Mouse (Mus musculus) gastrocnemius, adult 2 months (tissue): ENCODE results near the gene Whamm. TPM values are rescaled to one million over a fixed set of nuclear protein-coding genes. Genes with fewer than 3 reads are reported as not detected.

Experiments used
- DNase-seq: peaks from one replicate; pipeline ENCODE4 v3.0.0; 2022
- H3K27ac ChIP-seq: fragments of 200-600 bp; 2 replicates; pipeline ENCODE4 v1.8.1; 2022; ENCODE audit warnings: mild to moderate bottlenecking
- H3K4me3 ChIP-seq: fragments of 200-600 bp; 2 replicates; pipeline ENCODE4 v1.8.1; 2022; ENCODE audit warnings: mild to moderate bottlenecking, moderate library complexity
- CTCF ChIP-seq: fragments of 200-600 bp; IDR thresholded peaks from 2 replicates; pipeline ENCODE4 v1.8.1; 2022; ENCODE audit warnings: antibody characterized with exemption, mild to moderate bottlenecking, moderate library complexity
- intact Hi-C: fragments of 180-260 bp; cut with DNase I; formaldehyde crosslinking; loops from one replicate; pipeline ENCODE4 v1.15.1; 2025
- total RNA-seq, 2 experiments: library from RNA; stranded (reverse); gene quantifications; 2 replicates each; pipeline ENCODE4 v1.2.3; 2021

Whamm gene
- total RNA-seq, 2 experiments from 2014 or later = 6.9 to 11.2 TPM

- peak; percentile 67 for DNase-seq
- no peak overlapping the region for H3K4me3 ChIP-seq
- H3K27ac ChIP-seq = no peak overlapping the region
- intact Hi-C loops = loop anchor here (5.0 kb wide), 1 partner anchor 124 kb away; no protein-coding TSS in a partner anchor
- TF ChIP-seq CTCF = no peak
Measured at GRCm38 (mm10) chr7:81612856-81613635, 42.0 kb downstream of the Whamm start.

- intact Hi-C loops = no loop called here
- no peak for TF ChIP-seq CTCF
- no peak overlapping the region for H3K4me3 ChIP-seq
- no peak overlapping the region for H3K27ac ChIP-seq
- DNase-seq = no peak
Measured at GRCm38 (mm10) chr7:81615031-81615430, 44.0 kb downstream of the Whamm start.

DNA sequence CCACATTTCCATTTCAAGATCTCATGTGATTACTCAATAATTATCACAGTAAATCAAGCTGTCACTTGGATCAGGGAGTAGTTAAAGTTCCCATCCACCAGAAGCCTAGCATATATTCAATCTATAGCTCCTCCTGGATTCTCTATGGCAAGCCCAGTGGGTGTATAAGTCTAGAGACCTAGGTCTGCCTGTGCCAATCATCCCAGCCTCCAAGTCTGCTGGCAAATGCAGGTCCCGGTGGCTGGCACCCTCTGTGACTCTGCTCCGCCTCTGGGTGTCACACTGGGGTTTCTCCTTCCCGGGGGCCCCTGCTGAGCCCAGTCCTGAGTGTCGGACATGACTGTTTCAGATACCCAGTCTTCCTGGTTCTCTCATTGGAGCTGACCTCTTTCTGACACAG is 51.7 kb downstream of the Whamm start:
- TF ChIP-seq CTCF = no peak
- Histone ChIP-seq H3K27ac (no peak overlapping the region), H3K4me3 (no peak overlapping the region)
- intact Hi-C loops = no loop called here
- DNase-seq = no peak

- no peak overlapping the region for H3K27ac ChIP-seq
- no peak for DNase-seq
- no peak for TF ChIP-seq CTCF
- H3K4me3 ChIP-seq = no peak overlapping the region
- intact Hi-C loops = no loop called here
Measured at GRCm38 (mm10) chr7:81623767-81624166, 52.7 kb downstream of the Whamm start.

GRCm38 (mm10) chr7:81626460-81626859 is 55.4 kb downstream of the Whamm start:
- Histone ChIP-seq H3K27ac (no peak overlapping the region), H3K4me3 (no peak overlapping the region)
- intact Hi-C loops = no loop called here
- TF ChIP-seq CTCF = peak; percentile 58
- no peak for DNase-seq

- Histone ChIP-seq H3K27ac (no peak overlapping the region), H3K4me3 (no peak overlapping the region)
- TF ChIP-seq CTCF = no peak
- intact Hi-C loops = no loop called here
- no peak for DNase-seq
Measured at GRCm38 (mm10) chr7:81631261-81631660, 60.2 kb downstream of the Whamm start.

DNA sequence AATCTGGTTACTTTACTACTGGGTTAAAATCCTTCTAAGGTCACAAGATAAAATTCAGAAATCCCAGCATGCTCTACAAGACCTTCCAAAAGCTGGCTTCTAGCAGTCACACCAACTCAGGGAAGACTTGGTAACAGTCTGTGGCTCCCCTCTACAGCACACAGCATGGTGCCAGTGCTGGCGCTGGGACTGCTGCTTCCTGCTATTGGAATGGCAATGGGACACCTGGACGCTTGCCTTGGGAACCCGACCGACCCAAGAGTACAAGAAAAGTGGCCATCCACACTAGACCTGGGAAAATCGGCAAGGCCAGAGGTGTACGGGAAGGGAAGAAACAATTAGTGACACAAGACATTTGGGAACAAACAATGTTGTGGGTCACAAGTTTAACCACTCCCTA is 61.5 kb downstream of the Whamm start:
- no peak for DNase-seq
- intact Hi-C loops = no loop called here
- no peak for TF ChIP-seq CTCF
- H3K27ac ChIP-seq = no peak overlapping the region
- no peak overlapping the region for H3K4me3 ChIP-seq

DNA sequence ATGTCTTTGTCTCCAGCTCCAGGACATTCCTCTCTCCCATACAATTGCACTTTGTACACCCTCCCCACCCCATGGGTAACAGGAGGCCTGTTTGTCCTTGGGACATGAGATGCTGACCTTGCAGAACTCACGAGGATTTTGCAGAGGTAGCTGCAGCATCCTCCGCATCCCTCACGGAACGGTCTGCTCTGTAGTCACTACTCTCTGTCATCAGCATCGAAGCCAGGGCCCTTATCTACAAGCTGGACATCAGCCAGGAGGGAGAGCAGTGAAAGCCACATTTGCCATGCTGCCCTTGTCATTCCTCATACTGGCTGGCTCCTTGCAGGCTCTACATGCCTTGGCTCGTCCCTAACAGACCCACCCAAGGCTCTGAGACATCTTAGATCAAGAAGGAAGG is 70.0 kb downstream of the Whamm start:
- DNase-seq = no peak
- intact Hi-C loops = no loop called here
- no peak overlapping the region for H3K27ac ChIP-seq
- no peak for TF ChIP-seq CTCF
- no peak overlapping the region for H3K4me3 ChIP-seq

- intact Hi-C loops = no loop called here
Measured at GRCm38 (mm10) chr7:81644551-81645235, 73.6 kb downstream of the Whamm start.

More at GRCm38 (mm10) chr7:81644551-81645235, 73.6 kb downstream of the Whamm start:
- no peak for TF ChIP-seq CTCF
- Histone ChIP-seq H3K27ac (no peak overlapping the region), H3K4me3 (no peak overlapping the region)
- no peak for DNase-seq

Other genes with a start within 250 kb of the Whamm start
- gene Rps17, start 226.0 kb upstream of the Whamm start, total RNA-seq = 100 to 1,000 TPM; 725 to 864 TPM
- 10 to 100 TPM; 27.1 to 43.3 TPM for gene Cpeb1, start 115.8 kb upstream of the Whamm start, total RNA-seq
- gene Ap3b2, start 77.3 kb upstream of the Whamm start, total RNA-seq = under 1 TPM; 0.20 TPM
- gene BC048679, start 73.0 kb upstream of the Whamm start, total RNA-seq = 10 to 100 TPM in 1 of 2 experiments, 1 to 10 TPM in 1; 1.4 to 10.7 TPM
- 100 to 1,000 TPM; 311 to 349 TPM for gene Fsd2, start 4.3 kb upstream of the Whamm start, total RNA-seq
- 100 to 1,000 TPM in 1 of 2 experiments, 10 to 100 TPM in 1; 39.9 to 102 TPM for gene Homer2, start 136.3 kb downstream of the Whamm start, total RNA-seq
- 10 to 100 TPM; 23.8 to 24.8 TPM for gene Ramac, start 191.7 kb downstream of the Whamm start, total RNA-seq
- gene 3110040N11Rik, start 218.2 kb downstream of the Whamm start, total RNA-seq = 10 to 100 TPM; 17.3 to 23.7 TPM